Mouse (Mus musculus): ENCODE measurements around the gene Fads3. TPM values are rescaled to one million over a fixed set of nuclear protein-coding genes. Genes with fewer than 3 reads are reported as not detected.

Fads3 gene
- total and polyA plus RNA-seq, 3 experiments = 2.3 to 11.2 TPM; not detected in 1

- Histone ChIP-seq H3K79me2 (ENCODE audit: control insufficient read depth, insufficient read depth, low read length, poor library complexity) (no peaks in the 10 kb centered on the region), H3K9me3 (replicated peaks; ENCODE audit: insufficient read depth, low read length) (no peaks in the 10 kb centered on the region), H3K9ac (ENCODE audit: control insufficient read depth, low read depth, low read length, poor library complexity, severe bottlenecking) (no peak overlapping the region), H3K27ac (ENCODE audit: control insufficient read depth, low read depth, low read length) (no peak overlapping the region), H3K4me3 (ENCODE audit: control insufficient read depth in 1 of 2, insufficient read depth in 1 of 2, low read depth in 2 of 2, low read length in 2 of 2) (no peak overlapping the region), H3K27me3 (ENCODE audit: control insufficient read depth in 1 of 2, insufficient read depth in 2 of 2, low read length in 2 of 2) (no peaks in the 10 kb centered on the region), H3K36me3 (ENCODE audit: control insufficient read depth in 1 of 2, insufficient read depth in 2 of 2, low read length in 2 of 2) (peaks cover 0 to 11% of the 10 kb centered on the region in 2 experiments), H3K4me1 (ENCODE audit: control insufficient read depth in 1 of 2, insufficient read depth in 2 of 2, low read length in 2 of 2) (peaks cover 8 to 20% of the 10 kb centered on the region in 2 experiments)
- no peak for DNase-seq (ENCODE audit: low read depth, low spot score)
- no peak for TF ChIP-seq EP300 (IDR thresholded peaks at IDR 0.05; ENCODE audit: low read depth in 1 of 2, low read length in 2 of 2)
- no peak for TF ChIP-seq ELF1 (IDR thresholded peaks at IDR 0.05; ENCODE audit: low read depth, low read length)
- TF ChIP-seq TAL1 (IDR thresholded peaks at IDR 0.05; ENCODE audit: low read length) = no peak
- no peak for TF ChIP-seq MXI1 (IDR thresholded peaks at IDR 0.05; ENCODE audit: low read depth, low read length)
- no peak for TF ChIP-seq CHD2 (IDR thresholded peaks at IDR 0.05; ENCODE audit: low read length)
- TF ChIP-seq MAFK (IDR thresholded peaks at IDR 0.05; ENCODE audit: borderline replicate concordance, low read depth, low read length) = no peak
- no peak for TF ChIP-seq CHD1 (IDR thresholded peaks at IDR 0.05; ENCODE audit: low read depth, low read length)
- TF ChIP-seq NRF1 (IDR thresholded peaks at IDR 0.05; ENCODE audit: insufficient read depth, low read depth, low read length, poor library complexity, severe bottlenecking) = no peak
- no peak for TF ChIP-seq KAT2A (conservative IDR thresholded peaks at IDR 0.05; ENCODE audit: low read depth, low read length)
- no peak for TF ChIP-seq CTCF (IDR thresholded peaks at IDR 0.05 in 2 of 3, conservative IDR thresholded peaks at IDR 0.05 in 1 of 3; ENCODE audit: control insufficient read depth in 1 of 3, insufficient read depth in 1 of 3, low read depth in 2 of 3, low read length in 3 of 3, poor library complexity in 1 of 3, severe bottlenecking in 1 of 3)
- TF ChIP-seq E2F4 (IDR thresholded peaks at IDR 0.05; ENCODE audit: borderline replicate concordance, low read depth, low read length) = no peak
- no peak for TF ChIP-seq MYB (IDR thresholded peaks at IDR 0.05; ENCODE audit: low read depth, low read length)
- TF ChIP-seq RAD21 (IDR thresholded peaks at IDR 0.05; ENCODE audit: low read depth, low read length) = no peak
- TF ChIP-seq HCFC1 (IDR thresholded peaks at IDR 0.05; ENCODE audit: low read depth, low read length) = no peak
- TF ChIP-seq GATA1 (IDR thresholded peaks at IDR 0.05; ENCODE audit: low read depth, low read length) = no peak
- TF ChIP-seq POLR2A (IDR thresholded peaks at IDR 0.05; ENCODE audit: control insufficient read depth in 1 of 2, insufficient read depth in 1 of 2, low read depth in 1 of 2, low read length in 2 of 2, poor library complexity in 1 of 2) = no peak
- TF ChIP-seq MEF2A (IDR thresholded peaks at IDR 0.05; ENCODE audit: extremely low read depth, insufficient replicate concordance, low read depth, low read length, poor library complexity, severe bottlenecking) = no peak
- no peak for TF ChIP-seq USF2 (IDR thresholded peaks at IDR 0.05; ENCODE audit: borderline replicate concordance in 1 of 2, insufficient read depth in 1 of 2, low read depth in 1 of 2, low read length in 2 of 2)
These were observed 20.9 kb downstream of the Fads3 start for GRCm38 (mm10) chr19:10062292-10062691.

- H3K4me1 ChIP-seq (ENCODE audit: control insufficient read depth in 1 of 2, insufficient read depth in 2 of 2, low read length in 2 of 2) = peaks cover 8 to 20% of the 10 kb centered on the region in 2 experiments
- no peak overlapping the region for H3K4me3 ChIP-seq (ENCODE audit: control insufficient read depth in 1 of 2, insufficient read depth in 1 of 2, low read depth in 2 of 2, low read length in 2 of 2)
- H3K9ac ChIP-seq (ENCODE audit: control insufficient read depth, low read depth, low read length, poor library complexity, severe bottlenecking) = no peak overlapping the region
- no peak overlapping the region for H3K27ac ChIP-seq (ENCODE audit: control insufficient read depth, low read depth, low read length)
- no peaks in the 10 kb centered on the region for H3K27me3 ChIP-seq (ENCODE audit: control insufficient read depth in 1 of 2, insufficient read depth in 2 of 2, low read length in 2 of 2)
- no peaks in the 10 kb centered on the region for H3K79me2 ChIP-seq (ENCODE audit: control insufficient read depth, insufficient read depth, low read length, poor library complexity)
- no peaks in the 10 kb centered on the region for H3K9me3 ChIP-seq (replicated peaks; ENCODE audit: insufficient read depth, low read length)
- TF ChIP-seq NRF1 (IDR thresholded peaks at IDR 0.05; ENCODE audit: insufficient read depth, low read depth, low read length, poor library complexity, severe bottlenecking) = no peak
- TF ChIP-seq MAZ (IDR thresholded peaks at IDR 0.05; ENCODE audit: low read depth, low read length) = no peak
- TF ChIP-seq HCFC1 (IDR thresholded peaks at IDR 0.05; ENCODE audit: low read depth, low read length) = no peak
- no peak for TF ChIP-seq EP300 (IDR thresholded peaks at IDR 0.05; ENCODE audit: low read depth in 1 of 2, low read length in 2 of 2)
- TF ChIP-seq POLR2A (IDR thresholded peaks at IDR 0.05; ENCODE audit: control insufficient read depth in 1 of 2, insufficient read depth in 1 of 2, low read depth in 1 of 2, low read length in 2 of 2, poor library complexity in 1 of 2) = no peak
- TF ChIP-seq ZNF384 (IDR thresholded peaks at IDR 0.05; ENCODE audit: low read depth, low read length) = no peak
- TF ChIP-seq SIN3A (IDR thresholded peaks at IDR 0.05; ENCODE audit: low read length) = no peak
- TF ChIP-seq MYB (IDR thresholded peaks at IDR 0.05; ENCODE audit: low read depth, low read length) = no peak
- no peak for TF ChIP-seq JUND (IDR thresholded peaks at IDR 0.05; ENCODE audit: low read depth, low read length)
- no peak for DNase-seq (ENCODE audit: low read depth, low spot score)
- peaks cover 0 to 11% of the 10 kb centered on the region in 2 experiments for H3K36me3 ChIP-seq (ENCODE audit: control insufficient read depth in 1 of 2, insufficient read depth in 2 of 2, low read length in 2 of 2)
These were observed 21.5 kb downstream of the Fads3 start for GRCm38 (mm10) chr19:10062862-10063261.

All from MEL (cell line).